Mouse (Mus musculus) kidney, adult 2 months (tissue): Measurements from ENCODE around the gene Aurka. TPM values are rescaled to one million over a fixed set of nuclear protein-coding genes. Genes with fewer than 3 reads are reported as not detected.

Source experiments
- DNase-seq: peaks from one replicate; pipeline ENCODE4 v3.0.0; 2021
- H3K27ac ChIP-seq: fragments of 200-500 bp; 2 replicates; pipeline ENCODE4 v1.5.1; 2012; ENCODE audit warnings: low read depth, low read length, control low read depth, inconsistent platforms; ENCODE audit not compliant: insufficient read depth
- H3K27me3 ChIP-seq: fragments of 200-500 bp; replicated peaks from 2 replicates; pipeline ENCODE4 v1.6.1; 2012; ENCODE audit warnings: mild to moderate bottlenecking, moderate library complexity, low read length, inconsistent platforms; ENCODE audit not compliant: control insufficient read depth, insufficient read depth
- H3K36me3 ChIP-seq: fragments of 200-500 bp; 2 replicates; pipeline ENCODE4 v1.6.1; 2012; ENCODE audit warnings: mild to moderate bottlenecking, moderate library complexity, low read length, inconsistent platforms; ENCODE audit not compliant: control insufficient read depth, insufficient read depth
- H3K4me1 ChIP-seq: fragments of 200-500 bp; 2 replicates; pipeline ENCODE4 v1.6.1; 2011; ENCODE audit warnings: low read length; ENCODE audit not compliant: control insufficient read depth, insufficient read depth
- H3K4me3 ChIP-seq: fragments of 200-500 bp; 2 replicates; pipeline ENCODE4 v1.5.1; 2011; ENCODE audit warnings: mild to moderate bottlenecking, low read depth, low read length, control low read depth; ENCODE audit not compliant: insufficient read depth
- CTCF ChIP-seq: fragments of 200-500 bp; conservative IDR thresholded peaks from 2 replicates; pipeline ENCODE4 v1.5.1; 2011; ENCODE audit warnings: low read depth, mild to moderate bottlenecking, control low read depth, low read length, moderate library complexity, mixed read lengths; ENCODE audit not compliant: insufficient read depth, insufficient read length
- POLR2A ChIP-seq: fragments of 200-500 bp; IDR thresholded peaks from one replicate; pipeline ENCODE4 v1.6.1; 2011; ENCODE audit warnings: low read depth, low read length, control low read depth
- WGBS: fragments of 180-500 bp; shearing (Covaris S2); methylation state at CpG from one replicate; pipeline ENCODE4 v1.1.7; 2018; 5-methylcytosine and 5-hydroxymethylcytosine counted together
- polyA plus RNA-seq: library from polyadenylated mRNA; depleted of rRNA; stranded (reverse); fragments of >200 nt; gene quantifications from 2 replicates; pipeline ENCODE4 v1.2.3, GENCODE M21; 2012

The Aurka gene
- polyA plus RNA-seq, 1 experiment, result 0.92 TPM

- Histone ChIP-seq H3K27me3 (no peaks in the 10 kb centered on the region), H3K36me3 (no peaks in the 10 kb centered on the region), H3K27ac (no peak overlapping the region), H3K4me1 (no peaks in the 10 kb centered on the region), H3K4me3 (no peak overlapping the region)
- DNase-seq, result no peak
- TF ChIP-seq POLR2A, result no peak
- no peak for TF ChIP-seq CTCF
- WGBS, result 84% methylated on average over 3 of the region's 3 CpGs
These were observed 14.4 kb upstream of the Aurka start for GRCm38 (mm10) chr2:172384715-172385114.

- H3K4me1 ChIP-seq, result no peaks in the 10 kb centered on the region
- no peak for TF ChIP-seq CTCF
- TF ChIP-seq POLR2A, result no peak
- no peaks in the 10 kb centered on the region for H3K27me3 ChIP-seq
- 85% methylated on average over 12 of the region's 12 CpGs for WGBS
- H3K36me3 ChIP-seq, result no peaks in the 10 kb centered on the region
- H3K4me3 ChIP-seq, result no peak overlapping the region
- H3K27ac ChIP-seq, result no peak overlapping the region
- no peak for DNase-seq
These were observed 11.6 kb upstream of the Aurka start for GRCm38 (mm10) chr2:172381898-172382297.

GRCm38 (mm10) chr2:172381341-172381740 lies 11.0 kb upstream of the Aurka start:
- no peak for DNase-seq
- Histone ChIP-seq H3K27me3 (no peaks in the 10 kb centered on the region), H3K4me1 (no peaks in the 10 kb centered on the region), H3K27ac (no peak overlapping the region), H3K4me3 (no peak overlapping the region), H3K36me3 (no peaks in the 10 kb centered on the region)
- 93% methylated on average over 11 of the region's 11 CpGs for WGBS
- TF ChIP-seq POLR2A, result no peak
- TF ChIP-seq CTCF, result no peak

- Histone ChIP-seq H3K36me3 (no peaks in the 10 kb centered on the region; the same call in 1 of the 2 replicates), H3K27ac (no peak overlapping the region), H3K27me3 (no peaks in the 10 kb centered on the region), H3K4me3 (no peak overlapping the region), H3K4me1 (no peaks in the 10 kb centered on the region)
- no peak for DNase-seq
- TF ChIP-seq POLR2A, result no peak
- no peak for TF ChIP-seq CTCF
- 93% methylated on average over 17 of the region's 17 CpGs for WGBS
These were observed 10.2 kb upstream of the Aurka start for GRCm38 (mm10) chr2:172380513-172380912.

- no peaks in the 10 kb centered on the region; the same call in 1 of the 2 replicates for H3K36me3 ChIP-seq
- 64% methylated on average over 7 of the region's 7 CpGs for WGBS
- no peaks in the 10 kb centered on the region for H3K27me3 ChIP-seq
- H3K4me1 ChIP-seq, result no peaks in the 10 kb centered on the region
- peak; percentile 34 for DNase-seq
- H3K27ac ChIP-seq, result no peak overlapping the region
- no peak overlapping the region for H3K4me3 ChIP-seq
- peak; percentile 69 for TF ChIP-seq CTCF
- no peak for TF ChIP-seq POLR2A
These were observed 8.0 kb upstream of the Aurka start for GRCm38 (mm10) chr2:172378332-172378731.

- no peaks in the 10 kb centered on the region; the same call in 1 of the 2 replicates for H3K36me3 ChIP-seq
These were observed 6.7 kb upstream of the Aurka start for GRCm38 (mm10) chr2:172376999-172377515.

GRCm38 (mm10) chr2:172376551-172376950 lies 6.2 kb upstream of the Aurka start:
- Histone ChIP-seq H3K27me3 (no peaks in the 10 kb centered on the region), H3K27ac (no peak overlapping the region), H3K36me3 (no peaks in the 10 kb centered on the region; the same call in 1 of the 2 replicates), H3K4me3 (no peak overlapping the region), H3K4me1 (0 out of 2 replicates have a peak, but pooled peaks cover 4% of the 10 kb centered on the region)
- no peak for DNase-seq
- TF ChIP-seq POLR2A (no peak), CTCF (no peak)
- WGBS, result 82% methylated on average over 4 of the region's 4 CpGs

More at GRCm38 (mm10) chr2:172376999-172377515, 6.7 kb upstream of the Aurka start:
- no peak for TF ChIP-seq POLR2A
- no peak for TF ChIP-seq CTCF
- no peak overlapping the region for H3K27ac ChIP-seq
- no peaks in the 10 kb centered on the region for H3K27me3 ChIP-seq
- no peak for DNase-seq
- no peak overlapping the region for H3K4me3 ChIP-seq
- WGBS, result 59% methylated on average over 5 of the region's 5 CpGs
- no peaks in the 10 kb centered on the region for H3K4me1 ChIP-seq

- 0 out of 2 replicates have a peak, but pooled peaks cover 4% of the 10 kb centered on the region for H3K4me1 ChIP-seq
- no peak for DNase-seq
- WGBS, result 0% methylated on average over 11 of the region's 11 CpGs
- H3K27me3 ChIP-seq, result no peaks in the 10 kb centered on the region
- no peaks in the 10 kb centered on the region; the same call in 1 of the 2 replicates for H3K36me3 ChIP-seq
- TF ChIP-seq POLR2A (no peak), CTCF (no peak)
- H3K4me3 ChIP-seq, result peak overlapping the region; percentile 89
- H3K27ac ChIP-seq, result no peak overlapping the region
These were observed 923 bp upstream of the Aurka start for GRCm38 (mm10) chr2:172371258-172371657.
